Mouse (Mus musculus): Measurements from ENCODE around the gene Fbxo33. TPM values are rescaled to one million over a fixed set of nuclear protein-coding genes. Genes with fewer than 3 reads are reported as not detected.

The Fbxo33 gene
- polyA plus RNA-seq, 1 experiment: 15.9 TPM

GRCm38 (mm10) chr12:59216676-59217266 is 2.8 kb downstream of the Fbxo33 start:
- H3K27me3 ChIP-seq (ENCODE audit: control insufficient read depth, insufficient read depth, low read length): no peaks in the 10 kb centered on the region
- no peak overlapping the region for H3K4me3 ChIP-seq (ENCODE audit: control insufficient read depth, low read depth, low read length)
- no peak for TF ChIP-seq CTCF (IDR thresholded peaks at IDR 0.05; ENCODE audit: control insufficient read depth, insufficient read depth, insufficient replicate concordance, low read depth, low read length)
- no peak for TF ChIP-seq POLR2A (IDR thresholded peaks at IDR 0.05; ENCODE audit: control insufficient read depth, low read depth, low read length)
- no peaks in the 10 kb centered on the region for H3K36me3 ChIP-seq (ENCODE audit: control insufficient read depth, insufficient read depth, low read length)
- no peak overlapping the region for H3K27ac ChIP-seq (ENCODE audit: control insufficient read depth, insufficient read depth, low read depth, low read length)
- H3K4me1 ChIP-seq (ENCODE audit: control insufficient read depth, insufficient read depth, low read length): peaks cover 6% of the 10 kb centered on the region; the same call in 1 of the 2 replicates

- TF ChIP-seq CTCF (IDR thresholded peaks at IDR 0.05; ENCODE audit: control insufficient read depth, insufficient read depth, insufficient replicate concordance, low read depth, low read length) (no peak), POLR2A (IDR thresholded peaks at IDR 0.05; ENCODE audit: control insufficient read depth, low read depth, low read length) (no peak)
- H3K27ac ChIP-seq (ENCODE audit: control insufficient read depth, insufficient read depth, low read depth, low read length): no peak overlapping the region
- no peak overlapping the region for H3K4me3 ChIP-seq (ENCODE audit: control insufficient read depth, low read depth, low read length)
- H3K27me3 ChIP-seq (ENCODE audit: control insufficient read depth, insufficient read depth, low read length): no peaks in the 10 kb centered on the region
- no peaks in the 10 kb centered on the region for H3K36me3 ChIP-seq (ENCODE audit: control insufficient read depth, insufficient read depth, low read length)
- H3K4me1 ChIP-seq (ENCODE audit: control insufficient read depth, insufficient read depth, low read length): peaks cover 6% of the 10 kb centered on the region; the same call in 1 of the 2 replicates
Observed at GRCm38 (mm10) chr12:59216176-59216575, 3.3 kb downstream of the Fbxo33 start.

GRCm38 (mm10) chr12:59207814-59208213 is 11.7 kb downstream of the Fbxo33 start:
- H3K27ac ChIP-seq (ENCODE audit: control insufficient read depth, insufficient read depth, low read depth, low read length): no peak overlapping the region
- TF ChIP-seq POLR2A (IDR thresholded peaks at IDR 0.05; ENCODE audit: control insufficient read depth, low read depth, low read length): no peak
- no peak for TF ChIP-seq CTCF (IDR thresholded peaks at IDR 0.05; ENCODE audit: control insufficient read depth, insufficient read depth, insufficient replicate concordance, low read depth, low read length)
- H3K27me3 ChIP-seq (ENCODE audit: control insufficient read depth, insufficient read depth, low read length): no peaks in the 10 kb centered on the region
- no peak overlapping the region for H3K4me3 ChIP-seq (ENCODE audit: control insufficient read depth, low read depth, low read length)
- H3K4me1 ChIP-seq (ENCODE audit: control insufficient read depth, insufficient read depth, low read length): no peaks in the 10 kb centered on the region
- H3K36me3 ChIP-seq (ENCODE audit: control insufficient read depth, insufficient read depth, low read length): peaks cover 5% of the 10 kb centered on the region; the same call in 1 of the 2 replicates

- Histone ChIP-seq H3K27ac (ENCODE audit: control insufficient read depth, insufficient read depth, low read depth, low read length) (no peak overlapping the region), H3K36me3 (ENCODE audit: control insufficient read depth, insufficient read depth, low read length) (peaks cover 5% of the 10 kb centered on the region; the same call in 1 of the 2 replicates), H3K4me1 (ENCODE audit: control insufficient read depth, insufficient read depth, low read length) (no peaks in the 10 kb centered on the region), H3K27me3 (ENCODE audit: control insufficient read depth, insufficient read depth, low read length) (no peaks in the 10 kb centered on the region), H3K4me3 (ENCODE audit: control insufficient read depth, low read depth, low read length) (no peak overlapping the region)
- TF ChIP-seq CTCF (IDR thresholded peaks at IDR 0.05; ENCODE audit: control insufficient read depth, insufficient read depth, insufficient replicate concordance, low read depth, low read length): no peak
- TF ChIP-seq POLR2A (IDR thresholded peaks at IDR 0.05; ENCODE audit: control insufficient read depth, low read depth, low read length): no peak
Observed at GRCm38 (mm10) chr12:59207000-59207390, 12.5 kb downstream of the Fbxo33 start.

GRCm38 (mm10) chr12:59206208-59206999 is 13.1 kb downstream of the Fbxo33 start:
- no peak overlapping the region for H3K4me3 ChIP-seq (ENCODE audit: control insufficient read depth, low read depth, low read length)
- no peaks in the 10 kb centered on the region for H3K27me3 ChIP-seq (ENCODE audit: control insufficient read depth, insufficient read depth, low read length)

GRCm38 (mm10) chr12:59205571-59205970 is 14.0 kb downstream of the Fbxo33 start:
- no peak overlapping the region for H3K4me3 ChIP-seq (ENCODE audit: control insufficient read depth, low read depth, low read length)
- H3K27ac ChIP-seq (ENCODE audit: control insufficient read depth, insufficient read depth, low read depth, low read length): no peak overlapping the region
- no peak for TF ChIP-seq POLR2A (IDR thresholded peaks at IDR 0.05; ENCODE audit: control insufficient read depth, low read depth, low read length)
- no peak for TF ChIP-seq CTCF (IDR thresholded peaks at IDR 0.05; ENCODE audit: control insufficient read depth, insufficient read depth, insufficient replicate concordance, low read depth, low read length)

More at GRCm38 (mm10) chr12:59206208-59206999, 13.1 kb downstream of the Fbxo33 start:
- peaks cover 5% of the 10 kb centered on the region; the same call in 1 of the 2 replicates for H3K36me3 ChIP-seq (ENCODE audit: control insufficient read depth, insufficient read depth, low read length)
- no peaks in the 10 kb centered on the region for H3K4me1 ChIP-seq (ENCODE audit: control insufficient read depth, insufficient read depth, low read length)
- TF ChIP-seq POLR2A (IDR thresholded peaks at IDR 0.05; ENCODE audit: control insufficient read depth, low read depth, low read length): no peak
- no peak for TF ChIP-seq CTCF (IDR thresholded peaks at IDR 0.05; ENCODE audit: control insufficient read depth, insufficient read depth, insufficient replicate concordance, low read depth, low read length)
- no peak overlapping the region for H3K27ac ChIP-seq (ENCODE audit: control insufficient read depth, insufficient read depth, low read depth, low read length)

GRCm38 (mm10) chr12:59199361-59199760 is 20.2 kb downstream of the Fbxo33 start:
- no peak for TF ChIP-seq CTCF (IDR thresholded peaks at IDR 0.05; ENCODE audit: control insufficient read depth, insufficient read depth, insufficient replicate concordance, low read depth, low read length)
- no peak overlapping the region for H3K27ac ChIP-seq (ENCODE audit: control insufficient read depth, insufficient read depth, low read depth, low read length)
- no peaks in the 10 kb centered on the region for H3K27me3 ChIP-seq (ENCODE audit: control insufficient read depth, insufficient read depth, low read length)
- H3K4me3 ChIP-seq (ENCODE audit: control insufficient read depth, low read depth, low read length): no peak overlapping the region
- peaks cover under 1% of the 10 kb centered on the region; the same call in 1 of the 2 replicates for H3K36me3 ChIP-seq (ENCODE audit: control insufficient read depth, insufficient read depth, low read length)
- H3K4me1 ChIP-seq (ENCODE audit: control insufficient read depth, insufficient read depth, low read length): no peaks in the 10 kb centered on the region

More at GRCm38 (mm10) chr12:59205571-59205970, 14.0 kb downstream of the Fbxo33 start:
- Histone ChIP-seq H3K4me1 (ENCODE audit: control insufficient read depth, insufficient read depth, low read length) (no peaks in the 10 kb centered on the region), H3K27me3 (ENCODE audit: control insufficient read depth, insufficient read depth, low read length) (no peaks in the 10 kb centered on the region), H3K36me3 (ENCODE audit: control insufficient read depth, insufficient read depth, low read length) (peaks cover 5% of the 10 kb centered on the region; the same call in 1 of the 2 replicates)
